Mouse (Mus musculus): ENCODE measurements around the gene Olfr1157. TPM values are rescaled to one million over a fixed set of nuclear protein-coding genes. Genes with fewer than 3 reads are reported as not detected.

Olfr1157 gene
- polyA plus RNA-seq (2015; fragmentation: Nextera tagmentation; extraction: Ambion mirVana) = not detected in 2 replicates

DNA sequence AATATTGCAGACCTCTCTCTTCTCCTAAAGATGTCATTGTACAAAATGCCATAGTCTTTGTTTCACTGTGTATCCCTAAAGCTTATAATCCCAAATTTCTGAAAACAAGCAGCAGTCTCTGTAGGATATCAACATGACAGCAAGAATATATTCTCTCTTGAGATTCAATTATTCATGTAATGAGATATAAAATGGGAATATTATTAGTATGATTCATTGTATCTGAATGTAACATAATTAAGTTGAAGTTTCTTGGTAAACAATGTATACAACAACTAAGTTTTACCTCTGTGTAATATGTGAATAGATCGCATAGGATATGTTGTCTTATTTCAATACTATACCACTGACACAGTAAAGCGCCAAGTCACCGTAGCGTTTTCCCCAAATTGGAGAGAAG is at the start of gene Olfr1157:
Gene Olfr1157, minus strand, starts transcription at position 101 of the 400 bp plus-strand sequence.
- no peak for ATAC-seq (replicated peaks; ENCODE audit: low FRiP score)
- no peak within 1 kb of the TSS for H3K4me2 ChIP-seq
- 96% methylated on average over 4 of the region's 4 CpGs for WGBS
- no peaks in the 10 kb centered on the region for H3K27me3 ChIP-seq
- H3K9ac ChIP-seq = no peak within 1 kb of the TSS
- H3K4me3 ChIP-seq (replicated peaks) = no peak within 1 kb of the TSS
- no peaks in the 10 kb centered on the region for H3K36me3 ChIP-seq
- no peaks in the 10 kb centered on the region for H3K9me3 ChIP-seq (replicated peaks)
- H3K27ac ChIP-seq = no peak within 1 kb of the TSS
- H3K4me1 ChIP-seq = no peaks in the 10 kb centered on the region

- no peaks in the 10 kb centered on the region for H3K36me3 ChIP-seq
- H3K9me3 ChIP-seq (replicated peaks) = no peaks in the 10 kb centered on the region
- ATAC-seq (replicated peaks; ENCODE audit: low FRiP score) = no peak
- H3K4me3 ChIP-seq (replicated peaks) = no peak within 1 kb of the TSS
- H3K27ac ChIP-seq = no peak within 1 kb of the TSS
- H3K4me2 ChIP-seq = no peak within 1 kb of the TSS
- no peaks in the 10 kb centered on the region for H3K4me1 ChIP-seq
- no peak within 1 kb of the TSS for H3K9ac ChIP-seq
- H3K27me3 ChIP-seq = no peaks in the 10 kb centered on the region
Measured at GRCm38 (mm10) chr2:88007515-88008318, 39.6 kb upstream of the Olfr1157 start, which contains the start of gene Olfr1160. Gene Olfr1160 (minus strand): TSS chr2:88008268.

DNA sequence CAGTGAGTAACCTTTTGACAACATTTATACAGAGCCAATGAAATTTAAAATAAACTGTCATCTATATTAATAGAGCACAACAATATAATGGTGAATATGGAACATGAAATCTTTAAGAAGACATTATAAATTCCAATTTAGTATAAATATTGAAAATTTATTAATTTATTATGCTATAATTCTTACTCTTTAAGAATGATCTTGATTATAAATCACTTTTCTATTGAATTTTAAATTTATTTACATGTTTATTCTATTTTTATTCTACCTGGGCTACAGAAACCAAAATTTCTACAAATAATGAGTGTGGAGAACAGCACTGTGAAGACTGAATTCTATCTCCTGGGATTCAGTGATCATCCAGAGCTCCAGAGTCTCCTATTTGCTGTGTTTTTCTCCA is 21.7 kb upstream of the Olfr1157 start, which contains the start of gene Olfr1158:
Gene Olfr1158, plus strand, starts transcription at position 301 of the 400 bp plus-strand sequence.
- Histone ChIP-seq H3K9ac (no peak within 1 kb of the TSS), H3K27me3 (no peaks in the 10 kb centered on the region), H3K4me3 (replicated peaks) (no peak within 1 kb of the TSS), H3K9me3 (replicated peaks) (no peaks in the 10 kb centered on the region), H3K27ac (no peak within 1 kb of the TSS), H3K4me2 (no peak within 1 kb of the TSS), H3K4me1 (no peaks in the 10 kb centered on the region), H3K36me3 (no peaks in the 10 kb centered on the region)
- ATAC-seq (replicated peaks; ENCODE audit: low FRiP score) = no peak

DNA sequence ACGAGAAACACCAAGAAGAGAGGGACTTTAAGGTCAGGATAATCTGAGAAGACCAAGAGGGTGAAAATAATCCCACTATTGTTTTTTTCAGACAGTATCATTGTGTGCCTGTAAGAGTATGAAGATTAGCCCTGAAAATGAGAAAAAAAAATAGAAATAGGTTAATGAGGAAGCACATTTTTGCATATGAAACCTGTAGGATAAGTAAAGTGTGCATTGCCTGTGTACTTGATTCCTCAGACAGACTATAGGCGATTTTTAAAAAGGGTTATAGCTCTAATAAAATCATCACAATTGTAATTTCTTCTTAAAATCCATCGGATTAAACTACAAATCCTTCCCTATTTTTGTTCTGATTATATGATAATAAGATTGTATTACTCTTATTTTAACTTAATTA is 6.5 kb upstream of the Olfr1157 start, which contains the start of gene Olfr74:
Gene Olfr74, minus strand, starts transcription at position 101 of the 400 bp plus-strand sequence.
- Histone ChIP-seq H3K27ac (no peak within 1 kb of the TSS), H3K9ac (no peak within 1 kb of the TSS), H3K36me3 (no peaks in the 10 kb centered on the region), H3K4me3 (replicated peaks) (no peak within 1 kb of the TSS), H3K9me3 (replicated peaks) (no peaks in the 10 kb centered on the region), H3K4me2 (no peak within 1 kb of the TSS), H3K27me3 (no peaks in the 10 kb centered on the region), H3K4me1 (no peaks in the 10 kb centered on the region)
- ATAC-seq (replicated peaks; ENCODE audit: low FRiP score) = no peak
- 78% methylated on average over 3 of the region's 3 CpGs for WGBS

DNA sequence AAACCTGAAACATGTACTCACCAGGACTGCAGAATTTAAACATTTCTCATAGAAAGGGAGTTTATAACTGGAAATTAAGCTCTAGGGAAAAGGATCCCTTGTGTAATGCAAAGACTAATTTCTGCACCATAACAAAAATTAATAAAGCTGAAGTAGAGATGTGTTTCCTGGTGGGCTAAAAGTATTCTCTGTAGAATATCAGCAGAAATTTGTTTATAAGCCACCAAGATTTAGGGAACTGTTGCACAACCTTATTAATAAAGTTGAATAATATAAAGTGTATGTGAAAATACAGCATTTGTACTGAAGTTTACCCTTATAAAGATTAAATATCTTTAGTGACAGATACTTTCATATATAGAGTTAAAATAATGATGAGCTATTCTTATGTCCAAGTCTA is 15.1 kb downstream of the Olfr1157 start, which contains the start of gene Olfr1156:
Gene Olfr1156, minus strand, starts transcription at position 101 of the 400 bp plus-strand sequence.
- Histone ChIP-seq H3K4me2 (no peak within 1 kb of the TSS), H3K27me3 (no peaks in the 10 kb centered on the region), H3K9ac (no peak within 1 kb of the TSS), H3K36me3 (no peaks in the 10 kb centered on the region), H3K9me3 (replicated peaks) (no peaks in the 10 kb centered on the region), H3K4me3 (replicated peaks) (no peak within 1 kb of the TSS), H3K27ac (no peak within 1 kb of the TSS), H3K4me1 (no peaks in the 10 kb centered on the region)
- ATAC-seq (replicated peaks; ENCODE audit: low FRiP score) = no peak

- no peaks in the 10 kb centered on the region for H3K4me1 ChIP-seq
- 93% methylated on average over 1 of the region's 1 CpGs for WGBS
Measured at GRCm38 (mm10) chr2:87945037-87945436, 23.1 kb downstream of the Olfr1157 start, which contains the start of gene Olfr1155. Gene Olfr1155 (minus strand): TSS chr2:87945137.

More at GRCm38 (mm10) chr2:87945037-87945436, 23.1 kb downstream of the Olfr1157 start, which contains the start of gene Olfr1155:
- Histone ChIP-seq H3K9ac (no peak within 1 kb of the TSS), H3K4me2 (no peak within 1 kb of the TSS), H3K27ac (no peak within 1 kb of the TSS), H3K36me3 (no peaks in the 10 kb centered on the region), H3K27me3 (no peaks in the 10 kb centered on the region), H3K9me3 (replicated peaks) (no peaks in the 10 kb centered on the region), H3K4me3 (replicated peaks) (no peak within 1 kb of the TSS)
- ATAC-seq (replicated peaks; ENCODE audit: low FRiP score) = no peak

Other genes with a start within 250 kb of the Olfr1157 start
- not detected in 2 replicates for gene Olfr1138, start 228.3 kb downstream of the Olfr1157 start, polyA plus RNA-seq (2015; fragmentation: Nextera tagmentation; extraction: Ambion mirVana)
- not detected in 2 replicates for gene Olfr1140, start 224.5 kb downstream of the Olfr1157 start, polyA plus RNA-seq (2015; fragmentation: Nextera tagmentation; extraction: Ambion mirVana)
- gene Olfr1141, start 214.3 kb downstream of the Olfr1157 start, polyA plus RNA-seq (2015; fragmentation: Nextera tagmentation; extraction: Ambion mirVana) = not detected in 2 replicates
- gene Olfr152, start 188.8 kb downstream of the Olfr1157 start, polyA plus RNA-seq (2015; fragmentation: Nextera tagmentation; extraction: Ambion mirVana) = not detected in 2 replicates
- not detected in 2 replicates for gene Olfr1143, start 167.7 kb downstream of the Olfr1157 start, polyA plus RNA-seq (2015; fragmentation: Nextera tagmentation; extraction: Ambion mirVana)
- gene Olfr1145, start 158.5 kb downstream of the Olfr1157 start, polyA plus RNA-seq (2015; fragmentation: Nextera tagmentation; extraction: Ambion mirVana) = not detected in 2 replicates
- gene Olfr1148, start 137.8 kb downstream of the Olfr1157 start, polyA plus RNA-seq (2015; fragmentation: Nextera tagmentation; extraction: Ambion mirVana) = not detected in 2 replicates
- not detected in 2 replicates for gene Olfr1150-ps1, start 124.3 kb downstream of the Olfr1157 start, polyA plus RNA-seq (2015; fragmentation: Nextera tagmentation; extraction: Ambion mirVana)
- not detected in 2 replicates for gene Olfr1151, start 112.4 kb downstream of the Olfr1157 start, polyA plus RNA-seq (2015; fragmentation: Nextera tagmentation; extraction: Ambion mirVana)
- not detected in 2 replicates for gene Olfr1152, start 101.8 kb downstream of the Olfr1157 start, polyA plus RNA-seq (2015; fragmentation: Nextera tagmentation; extraction: Ambion mirVana)
- gene Olfr1153, start 73.3 kb downstream of the Olfr1157 start, polyA plus RNA-seq (2015; fragmentation: Nextera tagmentation; extraction: Ambion mirVana) = not detected in 2 replicates
- not detected in 2 replicates for gene Olfr1154, start 63.1 kb downstream of the Olfr1157 start, polyA plus RNA-seq (2015; fragmentation: Nextera tagmentation; extraction: Ambion mirVana)
- not detected in 2 replicates for gene Olfr1155, start 23.2 kb downstream of the Olfr1157 start, polyA plus RNA-seq (2015; fragmentation: Nextera tagmentation; extraction: Ambion mirVana)
- gene Olfr1156, start 15.2 kb downstream of the Olfr1157 start, polyA plus RNA-seq (2015; fragmentation: Nextera tagmentation; extraction: Ambion mirVana) = not detected in 2 replicates
- not detected in 2 replicates for gene Olfr74, start 6.4 kb upstream of the Olfr1157 start, polyA plus RNA-seq (2015; fragmentation: Nextera tagmentation; extraction: Ambion mirVana)
- not detected in 2 replicates for gene Olfr1158, start 21.8 kb upstream of the Olfr1157 start, polyA plus RNA-seq (2015; fragmentation: Nextera tagmentation; extraction: Ambion mirVana)
- gene Olfr1160, start 40.0 kb upstream of the Olfr1157 start, polyA plus RNA-seq (2015; fragmentation: Nextera tagmentation; extraction: Ambion mirVana) = not detected in 2 replicates
- not detected in 2 replicates for gene Olfr1161, start 54.5 kb upstream of the Olfr1157 start, polyA plus RNA-seq (2015; fragmentation: Nextera tagmentation; extraction: Ambion mirVana)
- gene Olfr73, start 69.4 kb upstream of the Olfr1157 start, polyA plus RNA-seq (2015; fragmentation: Nextera tagmentation; extraction: Ambion mirVana) = 0.05 TPM in 2 replicates
- gene Olfr1162, start 82.8 kb upstream of the Olfr1157 start, polyA plus RNA-seq (2015; fragmentation: Nextera tagmentation; extraction: Ambion mirVana) = not detected in 2 replicates
- not detected in 2 replicates for gene Olfr1163, start 103.5 kb upstream of the Olfr1157 start, polyA plus RNA-seq (2015; fragmentation: Nextera tagmentation; extraction: Ambion mirVana)
- gene Olfr1164, start 125.7 kb upstream of the Olfr1157 start, polyA plus RNA-seq (2015; fragmentation: Nextera tagmentation; extraction: Ambion mirVana) = not detected in 2 replicates
- not detected in 2 replicates for gene Olfr1166, start 160.0 kb upstream of the Olfr1157 start, polyA plus RNA-seq (2015; fragmentation: Nextera tagmentation; extraction: Ambion mirVana)
- not detected in 2 replicates for gene Olfr1167, start 186.9 kb upstream of the Olfr1157 start, polyA plus RNA-seq (2015; fragmentation: Nextera tagmentation; extraction: Ambion mirVana)
- not detected in 2 replicates for gene Olfr1168, start 213.6 kb upstream of the Olfr1157 start, polyA plus RNA-seq (2015; fragmentation: Nextera tagmentation; extraction: Ambion mirVana)

Measured in kidney, embryonic 15.5 days (tissue).